Mouse (Mus musculus) liver, embryonic 14.5 days (tissue): ENCODE measurements around the gene Frmd4a. TPM values are rescaled to one million over a fixed set of nuclear protein-coding genes. Genes with fewer than 3 reads are reported as not detected.

Source experiments
- ATAC-seq: fragments of 200-750 bp; cut with Nextera tagmentation; 2 replicates; pipeline ENCODE4 v1.8.0; 2017; ENCODE audit warnings: moderate number of reproducible peaks, mild to moderate bottlenecking, moderate library complexity; ENCODE audit not compliant: insufficient read depth
- DNase-seq, 3 experiments: peaks; one replicate each; pipeline ENCODE4 v3.0.0-alpha.2; 2012 to 2013; ENCODE audit warnings: low read depth in 3 of 3, low spot score in 3 of 3
- H3K27ac ChIP-seq: fragments of 300-500 bp; sonication (generic); 2 replicates; pipeline ENCODE4 v1.5.1; 2014; ENCODE audit warnings: moderate library complexity, mild to moderate bottlenecking, control low read depth, inconsistent platforms
- H3K27me3 ChIP-seq: fragments of 300-500 bp; sonication (generic); 2 replicates; pipeline ENCODE4 v1.6.1; 2014; ENCODE audit warnings: mild to moderate bottlenecking, low read length, moderate library complexity; ENCODE audit not compliant: control insufficient read depth, insufficient read depth
- H3K36me3 ChIP-seq: fragments of 300-500 bp; sonication (generic); replicated peaks from 2 replicates; pipeline ENCODE4 v1.6.1; 2014; ENCODE audit warnings: low read depth; ENCODE audit not compliant: control insufficient read depth, insufficient read depth
- H3K4me1 ChIP-seq, 2 experiments: fragments of 200-500 bp in 1 of 2; fragments of 300-500 bp in 1 of 2; sonication (generic) in 1 of 2; replicated peaks; 2 replicates each; pipeline ENCODE4 v1.6.1; 2012 to 2014; ENCODE audit warnings: antibody characterized with exemption in 1 of 2, inconsistent platforms in 1 of 2, low read length in 1 of 2; ENCODE audit not compliant: control insufficient read depth in 2 of 2, insufficient read depth in 2 of 2
- H3K4me2 ChIP-seq: fragments of 300-500 bp; sonication (generic); 2 replicates; pipeline ENCODE4 v1.6.1; 2014; ENCODE audit warnings: low read depth, mild to moderate bottlenecking, control low read depth, moderate library complexity
- H3K4me3 ChIP-seq, 2 experiments: fragments of 200-500 bp in 1 of 2; fragments of 300-500 bp in 1 of 2; sonication (generic) in 1 of 2; 2 replicates each; pipeline ENCODE4 v1.5.1; 2012 to 2014; ENCODE audit warnings: low read depth in 2 of 2, low read length in 2 of 2, mild to moderate bottlenecking in 2 of 2, control low read depth in 1 of 2, inconsistent platforms in 1 of 2, moderate library complexity in 1 of 2; ENCODE audit not compliant: insufficient read depth in 1 of 2
- H3K9ac ChIP-seq: fragments of 300-500 bp; sonication (generic); replicated peaks from 2 replicates; pipeline ENCODE4 v1.6.1; 2014; ENCODE audit warnings: mild to moderate bottlenecking, control low read depth, moderate library complexity
- H3K9me3 ChIP-seq: fragments of 300-500 bp; sonication (generic); 2 replicates; pipeline ENCODE4 v1.6.1; 2016; ENCODE audit warnings: low read length, mixed read lengths; ENCODE audit not compliant: control insufficient read depth
- CTCF ChIP-seq: IDR thresholded peaks from 2 replicates; pipeline ENCODE4 v1.5.1; 2016; ENCODE audit warnings: antibody characterized with exemption, low read depth, control low read depth
- EP300 ChIP-seq: IDR thresholded peaks from 2 replicates; pipeline ENCODE4 v1.6.1; 2016; ENCODE audit warnings: antibody characterized with exemption, low read depth
- WGBS: fragments of 180-500 bp; shearing (Covaris S2); extraction: QIAGEN DNeasy Blood & Tissue Kit; methylation state at CpG from one replicate; pipeline ENCODE4 v1.1.7; 2014; ENCODE audit not compliant: insufficient replicate concordance; 5-methylcytosine and 5-hydroxymethylcytosine counted together
- polyA plus RNA-seq, 2 experiments: library from polyadenylated mRNA; depleted of rRNA in 1 of 2; stranded (reverse) in 1 of 2; unstranded in 1 of 2; fragments of >200 nt; fragmentation: Nextera tagmentation in 1 of 2; extraction: Ambion mirVana in 1 of 2; gene quantifications; 2 replicates each; pipeline versions ENCODE4 v1.2.1 to v1.2.3; 2012 to 2014

The Frmd4a gene
- polyA plus RNA-seq, 2 experiments: 11.0 to 11.2 TPM

DNA sequence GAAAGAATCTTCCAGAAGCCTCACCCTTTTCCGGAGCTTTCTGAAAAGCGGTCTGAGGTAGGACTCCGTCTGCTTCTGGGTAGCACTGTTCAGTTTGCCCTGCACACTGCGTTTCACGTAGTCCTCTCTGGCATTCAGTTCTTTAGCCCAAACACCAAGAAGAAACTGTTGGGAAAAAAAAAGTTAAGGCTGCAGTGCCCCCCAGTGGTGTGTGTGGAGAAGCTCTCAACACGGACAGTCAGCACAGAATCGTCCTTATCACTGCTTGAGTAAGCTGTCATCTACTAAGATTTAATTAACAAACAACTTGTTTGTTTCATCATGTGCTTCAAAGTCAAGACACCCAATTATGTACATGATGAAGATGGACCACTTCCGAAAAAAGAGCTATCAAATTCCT is 618.3 kb downstream of the Frmd4a start:
- Histone ChIP-seq H3K36me3 (peaks cover 55% of the 10 kb centered on the region), H3K9me3 (no peaks in the 10 kb centered on the region), H3K4me3 (no peak overlapping the region), H3K4me1 (no peaks in the 10 kb centered on the region), H3K9ac (no peak overlapping the region), H3K27me3 (no peaks in the 10 kb centered on the region), H3K4me2 (no peak overlapping the region), H3K27ac (no peak overlapping the region)
- DNase-seq: no peak
- no peak for TF ChIP-seq EP300
- TF ChIP-seq CTCF: peak; percentile 41; the same call in 1 of the 2 replicates
- 85% methylated on average over 8 of the region's 8 CpGs for WGBS
- ATAC-seq: no peak

DNA sequence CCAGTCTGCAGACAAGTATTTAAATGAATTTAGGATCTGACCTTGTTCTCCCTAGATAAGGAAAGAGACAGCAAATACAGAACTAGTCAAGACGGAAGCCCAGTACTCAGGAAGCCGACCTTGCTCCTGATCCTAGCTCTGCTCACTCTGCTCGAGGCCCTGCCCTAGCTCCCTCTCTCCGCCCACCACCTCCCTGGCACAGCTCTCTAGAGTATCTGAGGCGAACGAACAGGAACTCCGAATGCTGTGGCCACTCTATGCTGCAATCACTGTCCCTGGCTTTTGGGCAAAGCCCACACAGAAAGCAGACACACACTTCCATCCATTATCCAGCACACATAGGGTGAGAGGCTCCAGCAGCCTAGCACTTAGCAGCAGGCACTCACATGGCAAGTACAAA is 619.1 kb downstream of the Frmd4a start:
- no peak for DNase-seq
- H3K4me3 ChIP-seq: no peak overlapping the region
- H3K9me3 ChIP-seq: no peaks in the 10 kb centered on the region
- WGBS: 74% methylated on average over 7 of the region's 7 CpGs
- no peak for ATAC-seq
- no peak overlapping the region for H3K27ac ChIP-seq
- H3K9ac ChIP-seq: no peak overlapping the region
- TF ChIP-seq CTCF: no peak
- no peak for TF ChIP-seq EP300
- no peak overlapping the region for H3K4me2 ChIP-seq
- peaks cover 60% of the 10 kb centered on the region for H3K36me3 ChIP-seq
- no peaks in the 10 kb centered on the region for H3K27me3 ChIP-seq
- H3K4me1 ChIP-seq: no peaks in the 10 kb centered on the region

DNA sequence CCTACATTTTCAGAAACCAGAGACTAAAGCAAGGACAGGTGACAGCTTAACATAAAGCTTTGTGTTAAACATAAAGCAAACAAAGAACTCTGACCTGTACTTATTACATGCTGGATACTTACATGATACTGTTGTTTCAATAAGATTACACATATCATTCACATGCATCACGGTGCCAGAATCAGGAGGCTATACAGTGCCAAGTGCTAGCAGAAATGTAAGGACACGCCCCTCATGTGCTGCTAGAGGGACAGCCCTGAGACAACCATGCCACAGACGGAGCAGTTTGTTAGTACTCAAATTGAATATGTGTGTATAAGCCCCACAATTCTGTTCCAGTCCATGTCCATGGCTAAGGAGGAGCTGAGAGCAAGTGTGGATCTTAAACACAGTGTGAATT is 620.7 kb downstream of the Frmd4a start:
- Histone ChIP-seq H3K27me3 (no peaks in the 10 kb centered on the region), H3K9me3 (no peaks in the 10 kb centered on the region), H3K36me3 (peaks cover 59% of the 10 kb centered on the region), H3K4me3 (no peak overlapping the region), H3K9ac (no peak overlapping the region), H3K27ac (no peak overlapping the region), H3K4me2 (no peak overlapping the region), H3K4me1 (no peaks in the 10 kb centered on the region)
- WGBS: 79% methylated on average over 3 of the region's 3 CpGs
- TF ChIP-seq CTCF (no peak), EP300 (no peak)
- no peak for ATAC-seq
- no peak for DNase-seq

DNA sequence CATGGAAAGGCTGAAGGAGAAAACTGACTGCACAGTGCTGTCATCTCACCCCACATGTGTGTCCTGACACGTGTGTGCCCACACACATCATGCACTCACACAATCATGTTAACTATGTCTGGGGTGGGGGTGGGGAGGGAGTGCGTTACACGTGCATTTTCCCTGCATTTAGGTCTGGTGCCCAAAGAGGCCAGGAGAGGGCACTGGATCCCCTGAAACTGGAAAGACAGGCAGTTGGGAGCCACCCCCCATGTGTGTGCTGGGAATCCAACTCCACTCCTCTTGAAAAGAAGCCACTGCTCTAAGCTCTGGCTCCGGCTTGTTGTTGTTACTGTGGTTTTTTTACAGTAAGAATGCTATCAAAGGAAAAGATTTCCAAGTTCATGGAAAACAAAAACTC is 627.5 kb downstream of the Frmd4a start:
- Histone ChIP-seq H3K27ac (no peak overlapping the region), H3K9me3 (no peaks in the 10 kb centered on the region), H3K36me3 (peaks cover 26% of the 10 kb centered on the region), H3K4me2 (no peak overlapping the region), H3K4me3 (no peak overlapping the region), H3K4me1 (peaks cover 0 to 2% of the 10 kb centered on the region in 2 experiments; a peak in 1 of 4 replicates), H3K27me3 (no peaks in the 10 kb centered on the region), H3K9ac (no peak overlapping the region)
- no peak for DNase-seq
- no peak for ATAC-seq
- TF ChIP-seq EP300: no peak
- peak; percentile 20; the same call in 1 of the 2 replicates for TF ChIP-seq CTCF
- 72% methylated on average over 4 of the region's 4 CpGs for WGBS

DNA sequence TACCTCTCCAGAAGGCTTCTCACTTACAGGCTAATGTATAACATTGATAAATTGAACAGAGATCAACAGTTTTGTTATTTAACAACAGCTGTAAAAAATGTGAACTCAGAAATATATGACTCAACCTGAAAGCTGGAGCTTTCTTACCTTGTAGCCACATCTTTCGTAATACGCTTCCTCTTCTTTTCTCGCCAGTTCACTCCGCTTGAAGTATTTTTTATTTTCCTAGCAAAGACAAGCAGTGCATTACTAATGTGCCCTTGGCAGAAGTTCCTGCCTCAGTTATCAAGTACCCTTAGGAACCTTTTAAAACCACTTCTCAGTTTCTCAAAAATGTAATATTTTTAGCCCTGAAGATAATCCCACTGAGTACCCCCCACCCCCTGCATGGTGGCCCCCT is 630.6 kb downstream of the Frmd4a start:
- H3K9me3 ChIP-seq: no peaks in the 10 kb centered on the region
- H3K27me3 ChIP-seq: no peaks in the 10 kb centered on the region
- H3K4me1 ChIP-seq: peaks cover 3 to 8% of the 10 kb centered on the region in 2 experiments; a peak in 3 of 4 replicates
- peaks cover 10% of the 10 kb centered on the region for H3K36me3 ChIP-seq
- no peak overlapping the region for H3K4me2 ChIP-seq
- H3K9ac ChIP-seq: no peak overlapping the region
- WGBS: 92% methylated on average over 4 of the region's 4 CpGs
- no peak overlapping the region for H3K27ac ChIP-seq
- TF ChIP-seq CTCF (no peak), EP300 (no peak)
- no peak for ATAC-seq
- H3K4me3 ChIP-seq: no peak overlapping the region
- no peak for DNase-seq
